Mouse (Mus musculus) embryonic facial prominence, embryonic 14.5 days (tissue): ENCODE results near the gene Olfr1402. TPM values are rescaled to one million over a fixed set of nuclear protein-coding genes. Genes with fewer than 3 reads are reported as not detected.

ENCODE experiments used
- ATAC-seq: fragments of 200-750 bp; cut with Nextera tagmentation; 2 replicates; pipeline ENCODE4 v1.8.0; 2017; ENCODE audit warnings: low read depth, moderate number of reproducible peaks, moderate TSS enrichment
- DNase-seq: peaks from one replicate; pipeline ENCODE4 v3.0.0-alpha.2; 2015; ENCODE audit warnings: low spot score
- H3K27ac ChIP-seq: fragments of 300-500 bp; sonication (generic); replicated peaks from 2 replicates; pipeline ENCODE4 v1.5.1; 2014; ENCODE audit warnings: low read depth, mild to moderate bottlenecking, low read length, moderate library complexity
- H3K27me3 ChIP-seq: fragments of 300-500 bp; sonication (generic); replicated peaks from 2 replicates; pipeline ENCODE4 v1.6.1; 2014; ENCODE audit warnings: low read length; ENCODE audit not compliant: control insufficient read depth, insufficient read depth
- H3K36me3 ChIP-seq: fragments of 300-500 bp; sonication (generic); 2 replicates; pipeline ENCODE4 v1.6.1; 2014; ENCODE audit warnings: low read length, mixed read lengths; ENCODE audit not compliant: control insufficient read depth, insufficient read depth
- H3K4me1 ChIP-seq: fragments of 300-500 bp; sonication (generic); 2 replicates; pipeline ENCODE4 v1.6.1; 2014; ENCODE audit warnings: antibody characterized with exemption, low read length; ENCODE audit not compliant: control insufficient read depth, insufficient read depth
- H3K4me2 ChIP-seq: fragments of 300-500 bp; sonication (generic); 2 replicates; pipeline ENCODE4 v1.6.1; 2014; ENCODE audit warnings: low read depth, mild to moderate bottlenecking, low read length, moderate library complexity, mixed read lengths
- H3K4me3 ChIP-seq: fragments of 300-500 bp; sonication (generic); 2 replicates; pipeline ENCODE4 v1.5.1; 2014; ENCODE audit warnings: low read depth, mild to moderate bottlenecking, low read length
- H3K9ac ChIP-seq: fragments of 300-500 bp; sonication (generic); 2 replicates; pipeline ENCODE4 v1.6.1; 2014; ENCODE audit warnings: low read depth, mild to moderate bottlenecking, low read length, moderate library complexity, mixed read lengths
- H3K9me3 ChIP-seq: fragments of 300-500 bp; sonication (generic); 2 replicates; pipeline ENCODE4 v1.6.1; 2016; ENCODE audit warnings: low read length; ENCODE audit not compliant: control insufficient read depth
- WGBS: fragments of 180-500 bp; shearing (Covaris S2); extraction: QIAGEN DNeasy Blood & Tissue Kit; methylation state at CpG from one replicate; pipeline ENCODE4 v1.1.7; 2014; 5-methylcytosine and 5-hydroxymethylcytosine counted together
- polyA plus RNA-seq: library from polyadenylated mRNA; unstranded; fragments of >200 nt; fragmentation: Nextera tagmentation; extraction: Ambion mirVana; gene quantifications from 2 replicates; pipeline ENCODE4 v1.2.1, GENCODE M21; 2014

Olfr1402 gene
- polyA plus RNA-seq: 0.04 TPM in 1 of 2 replicates, not detected in the other

DNA sequence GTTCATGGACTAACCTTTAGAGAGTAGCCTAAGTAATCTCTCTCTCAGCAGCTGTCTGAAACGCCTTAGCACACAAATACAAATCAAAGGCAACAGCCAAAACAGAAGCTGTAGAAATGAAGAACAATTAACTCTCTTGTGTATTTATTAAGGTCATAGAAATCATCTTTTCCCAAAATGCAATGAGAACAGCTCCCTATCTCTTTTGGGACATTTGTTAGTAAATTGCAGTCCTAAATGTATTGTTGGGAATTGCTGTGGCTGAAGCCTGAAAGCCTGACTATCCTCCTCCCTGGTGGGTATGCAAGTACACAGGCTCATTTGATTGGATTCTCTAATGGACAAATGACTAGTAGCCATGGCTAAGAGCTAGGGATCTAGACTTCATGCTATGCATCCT is at the start of gene Olfr1402:
Gene Olfr1402 (minus strand): TSS at position 101 of the 400 bp plus-strand sequence.
- WGBS: 68% methylated on average over 1 of the region's 1 CpGs
- Histone ChIP-seq H3K9me3 (no peaks in the 10 kb centered on the region), H3K4me2 (no peak within 1 kb of the TSS), H3K27ac (no peak within 1 kb of the TSS), H3K9ac (no peak within 1 kb of the TSS), H3K27me3 (no peaks in the 10 kb centered on the region), H3K4me1 (no peaks in the 10 kb centered on the region), H3K36me3 (no peaks in the 10 kb centered on the region), H3K4me3 (no peak within 1 kb of the TSS)
- DNase-seq (no peak), ATAC-seq (no peak)

DNA sequence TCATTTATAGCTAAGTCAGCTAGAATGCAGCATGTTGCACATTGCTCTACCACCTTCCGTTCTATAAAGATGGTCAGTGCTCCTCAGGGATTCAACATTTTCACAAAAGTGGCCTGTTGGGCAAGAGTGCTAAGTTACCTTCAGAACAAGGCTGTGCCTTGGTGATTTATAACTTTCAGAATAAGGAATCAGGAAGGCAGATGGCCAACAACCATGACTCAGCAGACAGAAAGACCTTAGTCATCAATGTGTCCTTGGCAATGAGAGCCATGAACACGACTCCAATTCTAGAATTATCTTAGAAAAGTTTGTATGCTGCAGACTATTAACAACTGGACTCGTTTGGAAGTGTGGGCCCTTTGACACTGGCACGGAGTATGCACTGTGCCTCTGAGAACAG is 33.5 kb upstream of the Olfr1402 start:
- DNase-seq (no peak), ATAC-seq (no peak)
- Histone ChIP-seq H3K36me3 (no peaks in the 10 kb centered on the region), H3K4me1 (no peaks in the 10 kb centered on the region), H3K27ac (no peak overlapping the region), H3K9ac (no peak overlapping the region), H3K9me3 (no peaks in the 10 kb centered on the region), H3K4me3 (no peak overlapping the region), H3K4me2 (no peak overlapping the region), H3K27me3 (no peaks in the 10 kb centered on the region)
- WGBS: 83% methylated on average over 4 of the region's 4 CpGs

- WGBS: 96% methylated on average over 2 of the region's 2 CpGs
- ATAC-seq: no peak
- no peaks in the 10 kb centered on the region for H3K4me1 ChIP-seq
- no peak overlapping the region for H3K27ac ChIP-seq
- H3K9ac ChIP-seq: no peak overlapping the region
- no peak for DNase-seq
- H3K9me3 ChIP-seq: no peaks in the 10 kb centered on the region
- no peaks in the 10 kb centered on the region for H3K36me3 ChIP-seq
- H3K4me3 ChIP-seq: no peak overlapping the region
- H3K4me2 ChIP-seq: no peak overlapping the region
- no peaks in the 10 kb centered on the region for H3K27me3 ChIP-seq
Observed at GRCm38 (mm10) chr3:97438619-97439018, 16.8 kb upstream of the Olfr1402 start.

DNA sequence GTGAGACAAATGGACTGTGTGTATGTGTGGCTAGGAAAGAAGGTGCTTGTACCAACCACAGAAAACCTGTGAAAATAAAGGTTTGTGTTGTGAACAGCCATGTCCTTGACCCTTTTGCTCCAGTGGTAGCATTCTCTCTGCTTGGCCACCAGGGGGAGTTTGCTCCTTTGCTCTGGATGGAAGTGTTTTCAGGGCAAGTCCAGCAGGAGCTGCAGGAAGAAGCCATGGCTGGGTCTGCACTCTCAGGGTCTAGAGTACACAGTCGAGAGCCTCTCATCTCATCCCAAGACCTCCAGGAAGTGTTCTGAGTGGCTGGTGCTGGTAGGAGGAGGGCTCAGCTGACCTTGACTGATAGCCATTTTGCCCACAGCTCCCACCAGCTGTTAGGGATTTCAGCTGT is 27.5 kb downstream of the Olfr1402 start:
- Histone ChIP-seq H3K4me1 (no peaks in the 10 kb centered on the region), H3K9me3 (no peaks in the 10 kb centered on the region), H3K27ac (no peak overlapping the region), H3K27me3 (no peaks in the 10 kb centered on the region), H3K9ac (no peak overlapping the region), H3K4me3 (no peak overlapping the region), H3K36me3 (no peaks in the 10 kb centered on the region), H3K4me2 (no peak overlapping the region)
- 38% methylated on average over 1 of the region's 1 CpGs for WGBS
- ATAC-seq (no peak), DNase-seq (peak; percentile 31)

DNA sequence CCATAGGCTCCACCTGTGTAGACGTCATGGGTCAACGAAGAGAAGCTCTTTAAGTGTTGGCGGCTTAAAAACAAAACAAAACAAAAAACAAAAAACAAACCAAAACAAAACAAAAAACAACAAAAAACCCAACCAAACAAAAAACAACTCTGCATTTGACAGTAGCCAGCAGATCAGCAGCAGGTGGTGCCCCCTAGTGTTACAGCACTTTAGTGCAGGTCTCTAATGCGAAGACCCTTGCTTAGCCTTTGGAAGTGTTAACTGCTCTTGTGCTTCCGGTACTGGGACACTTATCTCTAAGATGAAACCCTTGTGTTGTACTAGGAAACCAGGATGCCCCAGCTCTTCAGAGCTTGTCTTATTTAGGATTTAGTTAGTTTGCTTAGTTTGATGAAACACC is 28.7 kb downstream of the Olfr1402 start:
- no peak overlapping the region for H3K4me3 ChIP-seq
- no peak overlapping the region for H3K9ac ChIP-seq
- no peaks in the 10 kb centered on the region for H3K27me3 ChIP-seq
- ATAC-seq: no peak
- H3K27ac ChIP-seq: no peak overlapping the region
- H3K4me1 ChIP-seq: no peaks in the 10 kb centered on the region
- no peaks in the 10 kb centered on the region for H3K36me3 ChIP-seq
- no peaks in the 10 kb centered on the region for H3K9me3 ChIP-seq
- WGBS: 66% methylated on average over 5 of the region's 5 CpGs
- no peak overlapping the region for H3K4me2 ChIP-seq
- DNase-seq: peak; percentile 2

DNA sequence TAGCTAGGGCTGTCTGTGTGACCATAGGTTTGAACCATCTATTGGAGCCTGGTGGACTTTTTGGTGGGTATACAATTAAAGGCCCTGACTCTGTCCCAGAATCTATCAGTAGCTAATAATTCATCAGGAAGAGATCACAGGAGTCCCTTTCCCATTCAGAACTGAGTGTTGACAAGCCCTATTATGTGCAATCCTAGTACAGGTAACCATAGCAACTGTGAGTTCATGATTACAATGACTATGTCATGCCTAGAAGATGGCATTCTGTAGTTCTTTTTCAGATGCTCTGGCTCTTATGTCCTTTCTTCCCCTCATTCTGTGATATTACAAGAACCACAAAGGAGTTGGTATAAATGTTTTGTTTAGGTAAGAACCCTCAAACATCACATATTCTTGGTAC is 51.4 kb downstream of the Olfr1402 start:
- no peaks in the 10 kb centered on the region for H3K4me1 ChIP-seq

DNA sequence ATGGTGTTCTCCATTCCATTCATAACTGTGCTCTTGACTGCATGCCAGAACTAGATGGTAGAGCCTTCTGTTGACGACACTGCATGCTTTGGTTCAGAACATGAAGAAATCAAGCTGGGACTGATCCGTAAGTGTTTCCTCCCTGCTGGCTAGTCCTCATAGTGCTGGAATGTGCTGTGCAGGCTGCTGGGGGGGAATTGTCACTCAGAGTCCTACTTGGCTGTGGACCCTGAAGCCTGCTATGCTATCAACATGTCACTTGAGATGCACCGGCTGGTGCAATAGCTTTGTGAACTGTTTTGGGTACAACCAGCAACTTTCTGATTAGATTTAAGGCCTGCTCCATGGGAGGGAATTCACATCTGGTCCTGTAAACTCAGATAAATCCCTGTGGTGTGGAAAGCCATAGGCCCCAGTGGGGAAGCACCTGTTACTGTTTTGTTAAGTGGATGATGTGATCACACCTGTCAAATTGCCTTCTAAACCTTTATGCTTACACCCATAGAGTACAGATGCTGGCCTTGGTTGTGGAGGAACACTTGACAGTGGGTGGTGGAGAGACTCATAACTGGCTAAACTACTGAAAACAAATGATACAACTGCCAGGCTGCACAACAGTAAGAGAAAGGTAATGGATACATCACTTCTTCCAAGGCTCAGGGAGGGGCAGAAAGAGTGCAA is 58.3 kb downstream of the Olfr1402 start:
- no peaks in the 10 kb centered on the region for H3K9me3 ChIP-seq
- no peaks in the 10 kb centered on the region for H3K36me3 ChIP-seq
- no peak overlapping the region for H3K4me2 ChIP-seq
- H3K9ac ChIP-seq: no peak overlapping the region
- 31% methylated on average over 3 of the region's 3 CpGs for WGBS
- peak; percentile 18; the same call in 1 of the 2 replicates for ATAC-seq
- no peaks in the 10 kb centered on the region for H3K27me3 ChIP-seq
- no peak overlapping the region for H3K4me3 ChIP-seq
- H3K27ac ChIP-seq: no peak overlapping the region
- no peaks in the 10 kb centered on the region for H3K4me1 ChIP-seq
- DNase-seq: peak; percentile 73

More for the DNA sequence above, 51.4 kb downstream of the Olfr1402 start:
- no peak for ATAC-seq
- Histone ChIP-seq H3K27me3 (no peaks in the 10 kb centered on the region), H3K9ac (no peak overlapping the region), H3K27ac (no peak overlapping the region), H3K4me3 (no peak overlapping the region), H3K4me2 (no peak overlapping the region), H3K9me3 (no peaks in the 10 kb centered on the region), H3K36me3 (no peaks in the 10 kb centered on the region)
- no peak for DNase-seq

DNA sequence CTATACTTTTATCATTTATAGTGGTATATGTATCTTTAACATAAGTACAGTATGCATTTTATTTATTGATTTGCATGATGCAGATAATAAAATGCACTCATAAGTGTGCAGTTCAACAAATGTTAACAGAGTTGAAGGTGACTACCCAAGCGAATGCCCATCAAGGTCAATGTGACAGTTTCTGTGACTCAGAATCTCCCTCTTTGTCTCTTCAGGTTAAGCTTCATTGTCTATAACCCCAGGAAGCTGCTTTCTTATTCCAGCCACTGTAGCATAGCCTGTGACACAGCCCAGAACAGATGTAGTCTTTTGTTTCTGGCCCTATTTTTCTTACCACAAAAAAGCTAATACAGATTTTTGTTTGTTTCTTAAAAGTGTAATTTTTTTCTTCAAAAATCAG is 63.4 kb downstream of the Olfr1402 start:
- Histone ChIP-seq H3K4me1 (no peaks in the 10 kb centered on the region), H3K9me3 (no peaks in the 10 kb centered on the region), H3K4me2 (no peak overlapping the region), H3K9ac (no peak overlapping the region), H3K4me3 (no peak overlapping the region), H3K27ac (no peak overlapping the region), H3K27me3 (no peaks in the 10 kb centered on the region), H3K36me3 (no peaks in the 10 kb centered on the region)
- WGBS: 79% methylated on average over 1 of the region's 1 CpGs
- ATAC-seq (no peak), DNase-seq (no peak)
